Mouse (Mus musculus): Measurements from ENCODE around the gene Prcd.
"Not testable (repeated sequence)": the region's sequence is repeated elsewhere in the genome, so short reads cannot be mapped to it uniquely, and the experiment has no call there.

Gene Prcd

DNA sequence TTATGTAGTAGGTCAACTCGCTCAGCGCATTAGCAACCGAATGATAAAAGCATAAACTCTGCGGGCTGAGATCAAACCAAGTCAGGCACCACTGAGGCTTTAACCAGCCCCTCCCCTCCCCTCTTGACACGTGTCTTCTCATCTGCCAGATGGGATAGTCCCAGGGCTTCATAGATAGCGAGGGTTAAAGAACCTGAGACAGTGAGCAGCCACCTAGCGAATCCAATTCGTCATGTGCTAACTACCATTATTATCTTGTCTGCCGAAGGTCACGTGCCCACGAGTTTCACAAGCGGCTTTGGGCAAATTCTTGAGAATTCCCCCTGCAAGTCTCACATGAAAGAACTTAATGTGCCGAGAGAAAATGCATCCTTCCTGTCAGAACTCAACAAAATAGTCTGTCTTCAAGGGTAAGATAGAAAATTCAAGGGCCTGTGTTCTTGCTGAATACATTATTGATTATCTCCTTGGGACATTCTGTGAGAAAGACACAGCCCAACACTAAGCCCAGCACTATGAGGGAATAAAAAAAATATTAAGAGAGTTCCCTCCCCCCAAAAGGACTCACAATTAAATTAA, 16.5 kb downstream of the Prcd start:
- DNase-seq (ENCODE audit: low spot score), result no peak

DNA sequence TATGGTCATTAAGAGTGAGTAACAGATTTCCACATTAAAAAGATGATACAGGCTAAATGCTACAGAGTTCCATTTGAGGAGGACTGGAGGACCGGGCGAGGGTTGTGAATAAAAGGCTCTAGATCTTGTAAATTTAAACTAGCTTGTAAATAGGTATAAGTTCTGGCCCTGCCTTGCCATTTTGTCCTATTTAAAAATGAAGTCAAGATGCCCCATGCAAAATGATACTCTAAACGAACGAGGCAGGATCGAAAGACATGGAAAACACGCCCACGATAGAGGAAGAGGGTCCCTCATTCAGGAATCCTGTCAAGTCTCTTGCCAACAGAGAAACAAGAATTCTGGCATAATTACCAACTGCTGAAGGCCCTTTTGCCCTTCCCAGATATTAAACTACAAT, 17.1 kb downstream of the Prcd start:
- no peak for DNase-seq (ENCODE audit: low spot score)

DNA sequence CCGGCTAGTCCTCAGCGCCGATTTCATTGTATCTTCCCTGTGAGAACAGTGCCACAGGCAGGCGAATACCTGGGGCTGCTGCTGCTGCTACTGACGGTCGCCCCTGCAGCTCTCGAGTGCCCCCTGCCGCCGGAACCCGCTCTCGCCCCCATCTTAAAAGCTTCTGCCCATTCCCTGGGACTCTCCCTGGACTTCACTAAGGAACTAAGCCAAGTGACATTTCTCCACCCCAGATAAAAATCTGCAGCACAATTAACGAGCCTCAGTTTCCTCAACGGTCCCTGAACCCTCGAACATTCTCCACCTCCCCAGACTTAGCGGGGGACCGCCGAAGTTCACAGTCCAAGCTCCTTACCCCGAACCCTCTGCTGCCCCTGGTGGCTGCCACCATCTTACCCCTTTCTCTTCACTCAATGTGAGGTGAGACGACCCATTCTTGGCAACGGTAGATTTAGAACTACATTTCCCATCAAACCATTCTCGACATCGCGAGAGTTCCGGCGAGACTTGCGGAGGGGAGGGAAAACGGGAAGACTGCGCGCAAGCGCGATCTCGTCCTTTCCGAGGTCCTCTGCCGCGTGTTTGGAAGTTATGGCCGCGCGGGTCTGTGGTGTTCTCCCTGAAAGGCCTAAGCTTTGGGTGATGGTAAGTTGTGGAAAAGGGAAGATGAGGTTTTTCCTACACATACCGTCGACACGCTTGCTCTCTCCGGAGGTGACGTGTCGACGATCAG, 17.9 kb downstream of the Prcd start:
- DNase-seq (ENCODE audit: low spot score), result peak; percentile 94

DNA sequence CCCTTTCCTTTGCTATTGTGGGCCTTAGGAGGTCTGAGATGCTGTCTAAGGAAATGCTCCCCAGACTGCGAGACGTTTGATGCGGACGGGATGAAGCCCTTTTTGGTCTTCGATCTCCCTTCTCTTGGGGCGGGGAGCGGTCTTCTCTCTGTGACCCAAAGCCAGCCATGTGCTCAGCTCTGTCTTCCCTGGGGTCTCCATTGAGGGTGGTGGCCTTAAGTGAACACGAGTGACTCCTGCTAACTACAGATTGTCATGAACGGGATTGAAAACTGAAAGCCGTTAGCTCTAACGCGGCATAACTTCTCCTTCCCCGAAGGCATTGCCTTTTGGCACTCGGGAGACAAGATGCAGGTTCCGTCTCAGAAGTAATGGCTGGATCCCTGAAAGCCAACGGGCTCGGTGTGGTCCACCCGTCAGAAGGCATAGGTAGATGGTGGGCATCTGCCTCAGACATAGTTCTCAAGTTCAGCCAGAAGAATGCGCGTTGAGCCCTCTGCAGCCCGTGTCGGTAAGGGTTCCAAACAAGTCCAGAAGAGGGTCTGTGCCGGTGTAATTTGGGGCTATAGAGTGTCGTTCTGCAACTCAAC, 18.6 kb downstream of the Prcd start:
- DNase-seq (ENCODE audit: low spot score), result no peak

GRCm38 (mm10) chr11:116672595-116672994, 19.3 kb downstream of the Prcd start:
- no peak for DNase-seq (ENCODE audit: low spot score)

DNA sequence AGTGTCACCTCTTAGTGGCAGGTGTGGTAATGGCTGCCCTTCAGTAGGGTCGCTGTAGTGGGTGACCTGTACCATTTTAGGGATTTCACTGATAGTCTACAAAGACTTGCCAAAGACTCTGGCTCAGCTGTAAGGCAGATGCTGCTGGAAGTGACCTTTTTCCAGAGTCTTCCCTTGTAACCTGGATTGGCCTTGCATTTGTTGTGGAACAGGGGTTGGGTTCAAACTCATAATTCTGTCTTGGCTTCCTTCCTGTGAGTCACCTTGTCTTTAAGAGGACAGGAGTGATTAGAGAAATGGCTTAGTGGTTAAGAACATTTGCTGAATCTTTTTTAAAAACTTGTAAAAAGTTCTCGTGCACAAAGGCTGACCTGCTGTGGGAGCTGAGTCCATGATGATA, 20.1 kb downstream of the Prcd start:
- DNase-seq (ENCODE audit: low spot score), result no peak

- no peak for DNase-seq (ENCODE audit: low spot score)
Observed at GRCm38 (mm10) chr11:116674616-116675379, 21.5 kb downstream of the Prcd start.

DNA sequence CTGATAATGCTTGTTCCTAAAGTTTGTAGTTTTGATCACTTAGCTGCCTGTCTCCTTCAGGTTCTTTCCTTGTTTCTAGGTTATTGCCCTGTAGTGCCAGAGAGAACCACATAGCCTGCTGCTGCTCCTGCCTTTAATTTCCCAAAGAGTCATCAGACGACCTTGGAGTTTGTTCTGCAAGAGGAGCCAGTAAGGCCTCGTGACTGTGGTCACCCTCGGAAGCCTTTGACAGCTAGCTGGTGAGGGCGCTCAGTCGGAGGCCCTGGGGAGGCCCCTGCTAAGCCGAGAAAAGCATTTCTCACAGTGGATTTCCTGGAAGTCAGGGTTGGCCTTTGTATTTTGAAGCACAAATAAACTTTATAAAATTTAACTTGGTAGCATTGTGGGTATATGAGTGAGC, 22.1 kb downstream of the Prcd start:
- not testable (repeated sequence) for DNase-seq (ENCODE audit: low spot score)

GRCm38 (mm10) chr11:116676175-116676976, 23.0 kb downstream of the Prcd start:
- DNase-seq (ENCODE audit: low spot score), result no peak

DNA sequence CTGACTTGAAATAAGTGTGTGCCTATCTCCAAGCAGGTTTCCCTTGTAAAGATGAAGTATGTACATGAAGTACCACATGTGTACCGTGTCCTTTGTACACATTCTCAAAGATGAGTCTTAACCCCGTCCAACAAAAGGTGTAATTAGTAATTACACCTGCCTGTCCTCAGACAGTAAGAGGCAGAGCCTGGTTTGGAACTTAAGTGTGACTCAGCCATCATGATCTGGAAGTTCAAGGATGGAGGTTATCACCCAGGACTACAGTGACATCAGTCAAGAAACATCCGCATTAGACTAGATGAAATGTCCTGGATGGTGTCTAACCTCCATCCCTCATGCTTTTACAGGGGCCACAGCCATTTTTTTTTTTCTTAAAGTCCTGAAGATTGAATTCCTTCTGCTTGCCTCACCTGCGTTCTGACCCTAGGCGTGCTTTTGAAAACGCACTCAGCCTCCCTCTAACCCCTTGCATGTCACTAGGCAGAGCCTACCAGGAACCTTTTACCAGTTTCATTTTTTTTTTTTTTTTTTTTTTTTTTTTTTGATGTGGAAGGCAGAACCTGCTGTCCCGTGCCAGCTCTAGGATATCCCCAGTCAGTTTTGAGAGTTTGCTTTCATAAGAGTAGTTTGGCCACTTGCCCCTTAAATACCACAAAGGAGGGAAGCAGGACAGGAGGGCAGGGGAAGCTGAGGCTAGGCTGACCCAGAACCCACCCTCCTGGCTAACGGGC, 24.5 kb downstream of the Prcd start:
- DNase-seq (ENCODE audit: low spot score), result no peak

GRCm38 (mm10) chr11:116679148-116679547, 25.8 kb downstream of the Prcd start:
- no peak for DNase-seq (ENCODE audit: low spot score)

- no peak for DNase-seq (ENCODE audit: low spot score)
Observed at GRCm38 (mm10) chr11:116680321-116681091, 27.2 kb downstream of the Prcd start.

DNA sequence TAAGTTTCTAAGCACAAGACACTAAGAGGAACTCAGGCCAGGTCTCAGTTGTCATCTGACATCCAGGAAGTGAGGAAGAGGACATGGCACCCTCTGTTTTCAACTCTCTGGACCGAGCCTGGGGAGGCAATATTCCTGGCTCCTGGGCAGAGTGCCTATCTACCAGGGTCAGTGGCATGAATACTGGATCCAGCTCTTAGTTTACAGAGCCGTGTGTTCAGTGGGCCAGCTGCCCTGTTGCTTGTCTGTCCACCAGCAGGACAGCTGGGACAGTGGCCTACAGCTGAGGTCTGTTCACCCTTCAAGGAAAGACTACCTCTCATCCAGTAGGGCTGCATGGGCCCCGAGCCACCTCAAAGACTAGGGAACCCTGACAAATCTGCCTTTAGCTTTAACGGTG, 27.8 kb downstream of the Prcd start:
- no peak for DNase-seq (ENCODE audit: low spot score)

DNA sequence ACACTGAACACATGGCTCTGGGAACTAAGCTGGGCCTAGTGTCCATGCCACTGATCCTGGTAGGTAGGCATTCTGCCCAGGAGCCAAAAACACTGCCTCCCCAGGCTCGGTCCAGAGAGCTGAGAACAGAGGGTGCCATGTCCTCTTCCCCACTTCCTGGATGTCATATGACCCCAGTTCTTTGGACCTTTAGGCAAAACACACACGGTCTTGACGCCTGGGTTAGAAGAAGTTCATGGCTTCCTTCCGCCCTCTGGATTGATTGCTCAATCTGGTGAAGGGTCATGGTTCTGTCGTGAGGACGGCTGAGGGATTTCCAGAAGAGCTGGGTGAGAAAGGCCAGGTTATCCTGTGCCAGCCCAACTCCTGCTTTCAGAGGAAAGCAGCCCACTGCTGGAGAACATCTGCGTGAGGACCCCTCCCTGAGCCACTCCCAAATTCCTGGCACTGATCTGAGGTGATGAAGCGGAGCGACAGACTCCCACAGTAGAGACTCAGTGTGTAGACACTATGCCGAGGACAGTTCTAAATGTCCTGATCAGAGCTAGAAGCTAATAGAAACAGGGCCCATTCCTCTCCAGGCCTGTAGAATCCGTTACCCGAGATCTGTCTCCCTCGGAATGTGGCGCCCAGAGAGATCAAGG, 29.3 kb downstream of the Prcd start:
- DNase-seq (ENCODE audit: low spot score), result no peak

DNA sequence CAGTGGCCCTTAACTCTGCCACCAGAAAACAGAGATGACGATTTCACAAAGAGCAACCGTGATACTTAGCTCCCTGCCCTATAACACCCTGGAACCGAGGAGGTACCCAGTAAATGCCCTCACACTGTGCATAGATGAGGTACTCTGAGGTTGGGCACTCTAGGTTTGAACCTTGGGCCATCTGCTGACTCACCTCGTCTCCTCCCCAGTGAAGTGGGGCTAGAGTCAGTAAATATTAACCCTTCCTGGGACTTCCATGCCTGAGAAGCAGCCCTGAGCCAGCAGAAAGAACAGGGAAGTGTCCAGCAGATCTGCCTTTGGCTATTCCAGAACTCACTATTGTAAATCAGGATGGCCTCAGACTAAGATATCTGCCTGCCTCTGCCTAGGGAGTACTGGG, 30.4 kb downstream of the Prcd start:
- DNase-seq (ENCODE audit: low spot score), result no peak

GRCm38 (mm10) chr11:116685729-116686128, 32.4 kb downstream of the Prcd start:
- DNase-seq (ENCODE audit: low spot score), result no peak

- no peak for DNase-seq (ENCODE audit: low spot score)
Observed at GRCm38 (mm10) chr11:116687897-116688296, 34.6 kb downstream of the Prcd start.

GRCm38 (mm10) chr11:116689622-116690021, 36.3 kb downstream of the Prcd start:
- no peak for DNase-seq (ENCODE audit: low spot score)

GRCm38 (mm10) chr11:116690701-116691575, 37.6 kb downstream of the Prcd start:
- DNase-seq (ENCODE audit: low spot score), result no peak
